Mouse (Mus musculus) CH12.LX (cell line): Measurements from ENCODE around the gene Slc5a8. TPM values are rescaled to one million over a fixed set of nuclear protein-coding genes. Genes with fewer than 3 reads are reported as not detected.

Experiments
- DNase-seq: peaks from one replicate; pipeline ENCODE4 v3.0.0-alpha.2; 2013; ENCODE audit errors: extremely low read depth
- H3K27ac ChIP-seq: 2 replicates; pipeline ENCODE4 v1.5.1; 2012; ENCODE audit warnings: low read depth, mild to moderate bottlenecking, control low read depth, moderate library complexity; ENCODE audit not compliant: insufficient read depth
- H3K27me3 ChIP-seq: replicated peaks from 2 replicates; pipeline ENCODE3; 2012; ENCODE audit warnings: inconsistent platforms
- H3K36me3 ChIP-seq, 2 experiments: replicated peaks in 1 of 2; 2 replicates each; pipeline versions ENCODE3 to v1.6.1; 2012; ENCODE audit warnings: inconsistent platforms in 1 of 2, low read length in 1 of 2, mild to moderate bottlenecking in 1 of 2, mixed read lengths in 1 of 2, moderate library complexity in 1 of 2; ENCODE audit not compliant: control insufficient read depth in 1 of 2, insufficient read depth in 1 of 2
- H3K4me1 ChIP-seq, 2 experiments: 2 replicates each; pipeline ENCODE4 v1.6.1; 2012; ENCODE audit warnings: inconsistent platforms in 1 of 2, moderate library complexity in 1 of 2; ENCODE audit not compliant: insufficient read depth in 2 of 2, control insufficient read depth in 1 of 2
- H3K4me2 ChIP-seq: 2 replicates; pipeline ENCODE4 v1.6.1; 2012; ENCODE audit warnings: low read depth, mild to moderate bottlenecking, control low read depth; ENCODE audit not compliant: poor library complexity, insufficient read depth, severe bottlenecking
- H3K4me3 ChIP-seq, 3 experiments: fragments of 150-350 bp in 1 of 3; sonication (generic) in 1 of 3; replicated peaks in 1 of 3; 2 replicates each; pipeline versions ENCODE3 to v1.5.1; 2011 to 2012; ENCODE audit warnings: low read depth in 2 of 3, low read length in 2 of 3, mild to moderate bottlenecking in 2 of 3, moderate library complexity in 2 of 3, control low read depth in 1 of 3, improper control_type of control experiment in 1 of 3, inconsistent platforms in 1 of 3, mixed read lengths in 1 of 3; ENCODE audit not compliant: poor library complexity in 1 of 3
- H3K79me2 ChIP-seq: replicated peaks from 2 replicates; pipeline ENCODE4 v1.6.1; 2012; ENCODE audit warnings: mild to moderate bottlenecking, moderate library complexity; ENCODE audit not compliant: control insufficient read depth, poor library complexity, insufficient read depth, severe bottlenecking; ENCODE audit errors: extremely low read depth
- H3K9ac ChIP-seq: 2 replicates; pipeline ENCODE4 v1.6.1; 2012; ENCODE audit warnings: low read depth, mild to moderate bottlenecking, control low read depth, moderate library complexity; ENCODE audit not compliant: insufficient read depth
- H3K9me3 ChIP-seq: replicated peaks from 2 replicates; pipeline ENCODE3; 2012; ENCODE audit warnings: low read length, inconsistent platforms, mixed read lengths
- CHD1 ChIP-seq: IDR thresholded peaks from 2 replicates; pipeline ENCODE4 v1.6.1; 2012; ENCODE audit warnings: low read depth, low read length, improper control_type of control experiment, inconsistent platforms
- GABPA ChIP-seq: IDR thresholded peaks from 2 replicates; pipeline ENCODE4 v1.6.1; 2012; ENCODE audit warnings: low read depth, low read length, improper control_type of control experiment, inconsistent platforms; ENCODE audit not compliant: insufficient replicate concordance
- HCFC1 ChIP-seq: IDR thresholded peaks from 2 replicates; pipeline ENCODE4 v1.6.1; 2012; ENCODE audit warnings: low read depth, mild to moderate bottlenecking, inconsistent platforms, low read length, improper control_type of control experiment
- IRF4 ChIP-seq: IDR thresholded peaks from 2 replicates; pipeline ENCODE4 v1.6.1; 2014; ENCODE audit warnings: low read depth, mild to moderate bottlenecking, inconsistent platforms, low read length, improper control_type of control experiment
- MAX ChIP-seq: IDR thresholded peaks from 2 replicates; pipeline ENCODE4 v1.6.1; 2011; ENCODE audit warnings: low read length, improper control_type of control experiment
- MAZ ChIP-seq: IDR thresholded peaks from 2 replicates; pipeline ENCODE4 v1.6.1; 2012; ENCODE audit warnings: low read depth, mild to moderate bottlenecking, inconsistent platforms, low read length, improper control_type of control experiment, moderate library complexity
- MXI1 ChIP-seq: IDR thresholded peaks from 2 replicates; pipeline ENCODE4 v1.6.1; 2011; ENCODE audit warnings: mild to moderate bottlenecking, low read depth, low read length, improper control_type of control experiment
- MYC ChIP-seq: IDR thresholded peaks from 2 replicates; pipeline ENCODE4 v1.6.1; 2011; ENCODE audit warnings: low read depth, mild to moderate bottlenecking, improper control_type of control experiment, low read length
- NELFE ChIP-seq: IDR thresholded peaks from 2 replicates; pipeline ENCODE4 v1.6.1; 2011; ENCODE audit warnings: low read depth, low read length, improper control_type of control experiment
- NRF1 ChIP-seq: IDR thresholded peaks from 2 replicates; pipeline ENCODE4 v1.6.1; 2014; ENCODE audit warnings: low read depth, mild to moderate bottlenecking, inconsistent platforms, low read length, improper control_type of control experiment, moderate library complexity
- RCOR1 ChIP-seq: conservative IDR thresholded peaks from 2 replicates; pipeline ENCODE4 v1.6.1; 2012; ENCODE audit warnings: low read depth, mild to moderate bottlenecking, inconsistent platforms, low read length, improper control_type of control experiment
- SMC3 ChIP-seq: IDR thresholded peaks from 2 replicates; pipeline ENCODE4 v1.6.1; 2011; ENCODE audit warnings: low read depth, low read length, improper control_type of control experiment
- TCF12 ChIP-seq: IDR thresholded peaks from 2 replicates; pipeline ENCODE4 v1.6.1; 2014; ENCODE audit warnings: low read depth, mild to moderate bottlenecking, inconsistent platforms, low read length, improper control_type of control experiment
- ZC3H11A ChIP-seq: IDR thresholded peaks from 2 replicates; pipeline ENCODE4 v1.6.1; 2012; ENCODE audit warnings: low read depth, mild to moderate bottlenecking, inconsistent platforms, low read length, improper control_type of control experiment
- ZNF384 ChIP-seq: IDR thresholded peaks from 2 replicates; pipeline ENCODE4 v1.6.1; 2012; ENCODE audit warnings: low read depth, low read length, improper control_type of control experiment, inconsistent platforms
- dilution Hi-C: fragments of 300-500 bp; cut with MboI; formaldehyde crosslinking; loops from 2 replicates; pipeline ENCODE4 v1.14.3; 2020; ENCODE audit warnings: low sequenced_read_pairs; ENCODE audit not compliant: extremely low pct_unique_long_range_greater_than_20kb, extremely low pct_ligation_motif_present
- in situ Hi-C: fragments of 300-500 bp; cut with MboI; formaldehyde crosslinking; loops from 3 replicates; pipeline ENCODE4 v1.14.3; 2019; ENCODE audit warnings: low sequenced_read_pairs, low pct_ligation_motif_present, low pct_unique_long_range_greater_than_20kb, mixed read lengths
- polyA plus RNA-seq: library from polyadenylated mRNA; unstranded; fragments of >175 nt; gene quantifications from 2 replicates; pipeline ENCODE4 v1.2.1, GENCODE M21; 2012; ENCODE audit warnings: low read depth; ENCODE audit not compliant: insufficient read length
- total RNA-seq, 2 experiments: library from RNA; depleted of rRNA; stranded (reverse); fragments of 300-350 nt in 1 of 2; fragments of >200 nt in 1 of 2; gene quantifications; 2 replicates each; pipeline ENCODE4 v1.2.3; 2012 to 2014

Gene Slc5a8
- 1.0 and 1.5 TPM in 2 replicates for total RNA-seq (2012; rRNA removed)
- 0.16 and 0.31 TPM in 2 replicates for total RNA-seq (2014; rRNA removed)
- polyA plus RNA-seq, result 0.14 and 0.23 TPM in 2 replicates

GRCm38 (mm10) chr10:88885632-88886090, at the start of gene Slc5a8:
TSS of gene Slc5a8 (plus strand) at chr10:88885992.
- Histone ChIP-seq H3K9me3 (no peaks in the 10 kb centered on the region), H3K4me2 (no peak within 1 kb of the TSS), H3K4me1 (no peaks in the 10 kb centered on the region), H3K27ac (no peak within 1 kb of the TSS), H3K27me3 (peaks cover under 1% of the 10 kb centered on the region), H3K9ac (no peak within 1 kb of the TSS), H3K4me3 (no peak within 1 kb of the TSS), H3K36me3 (no peaks in the 10 kb centered on the region), H3K79me2 (no peaks in the 10 kb centered on the region)
- no peak for TF ChIP-seq RCOR1
- TF ChIP-seq TCF12, result no peak
- in situ Hi-C loops, result no loop called here
- dilution Hi-C loops, result no loop called here
- no peak for DNase-seq

- no peak for DNase-seq
- Histone ChIP-seq H3K9ac (no peak overlapping the region), H3K27me3 (no peaks in the 10 kb centered on the region), H3K79me2 (no peaks in the 10 kb centered on the region), H3K9me3 (no peaks in the 10 kb centered on the region), H3K4me1 (no peaks in the 10 kb centered on the region), H3K4me3 (no peak overlapping the region), H3K36me3 (no peaks in the 10 kb centered on the region), H3K27ac (no peak overlapping the region), H3K4me2 (no peak overlapping the region)
- TF ChIP-seq ZC3H11A (no peak), IRF4 (no peak), MXI1 (no peak), GABPA (no peak), NELFE (no peak), CHD1 (no peak)
- in situ Hi-C loops, result no loop called here
- dilution Hi-C loops, result no loop called here
Observed at GRCm38 (mm10) chr10:88848876-88849476, 36.8 kb upstream of the Slc5a8 start.

GRCm38 (mm10) chr10:88849976-88850375, 35.8 kb upstream of the Slc5a8 start:
- no peaks in the 10 kb centered on the region for H3K27me3 ChIP-seq
- H3K4me2 ChIP-seq, result no peak overlapping the region
- in situ Hi-C loops (no loop called here), dilution Hi-C loops (no loop called here)
- TF ChIP-seq NRF1, result no peak
- no peak for TF ChIP-seq ZNF384
- TF ChIP-seq SMC3, result no peak
- no peak for TF ChIP-seq MAX
- no peak for TF ChIP-seq MAZ
- TF ChIP-seq HCFC1, result no peak
- no peak for TF ChIP-seq MYC
- H3K79me2 ChIP-seq, result no peaks in the 10 kb centered on the region
- no peaks in the 10 kb centered on the region for H3K4me1 ChIP-seq
- no peaks in the 10 kb centered on the region for H3K36me3 ChIP-seq
- H3K9ac ChIP-seq, result no peak overlapping the region
- H3K9me3 ChIP-seq, result no peaks in the 10 kb centered on the region
- H3K4me3 ChIP-seq, result no peak overlapping the region
- H3K27ac ChIP-seq, result no peak overlapping the region
- no peak for DNase-seq
